Mouse (Mus musculus) ovary, postnatal 14 days (tissue): ENCODE results near the gene Cyld.
A peak's percentile ranks its signal among the peaks of the same experiment; 100 is the strongest.
"Not testable (repeated sequence)": the region's sequence is repeated elsewhere in the genome, so short reads cannot be mapped to it uniquely, and the experiment has no call there.

Experiments used
- DNase-seq: peaks from one replicate; pipeline ENCODE4 v3.0.0; 2022; ENCODE audit warnings: low spot score

The Cyld gene

DNA sequence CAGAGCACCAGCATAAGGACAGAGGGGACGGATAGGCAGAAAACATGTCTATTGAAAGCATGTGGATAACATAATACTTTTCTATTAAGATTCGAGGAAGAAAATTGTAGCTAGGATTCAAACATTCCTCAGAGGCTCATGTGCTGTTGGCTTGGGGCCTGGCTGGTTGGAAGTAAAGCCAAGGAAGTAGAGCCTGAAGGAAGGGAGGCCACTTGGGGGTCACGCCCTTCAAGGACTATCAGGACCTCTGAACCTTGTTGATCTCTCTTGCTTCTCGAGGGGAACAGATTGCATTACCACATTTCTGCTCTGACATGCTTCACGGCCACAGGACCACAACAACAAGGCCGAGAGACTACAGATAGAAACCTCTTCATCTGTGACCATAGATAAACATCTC, 7.7 kb upstream of the Cyld start:
- no peak for DNase-seq

DNA sequence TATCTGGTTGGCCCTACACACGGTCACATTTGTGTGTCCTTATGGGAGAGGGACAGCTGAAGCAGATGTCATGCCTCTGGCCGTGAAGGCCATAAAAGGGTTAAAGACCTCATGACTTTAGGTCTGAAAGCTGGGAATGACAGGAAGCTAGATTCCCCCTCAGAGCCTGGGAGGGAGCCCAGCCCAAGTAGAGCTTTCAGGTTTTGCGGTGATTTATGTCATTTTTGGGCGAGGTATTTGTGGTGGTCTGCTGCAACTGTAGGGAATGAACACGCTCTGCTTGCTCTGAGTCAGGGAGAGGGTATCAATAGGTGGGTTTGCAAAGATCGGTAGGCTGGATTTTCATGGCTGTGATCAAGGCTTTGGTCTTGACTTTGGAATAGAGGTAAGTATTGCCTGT, 6.9 kb upstream of the Cyld start:
- DNase-seq, result no peak

DNA sequence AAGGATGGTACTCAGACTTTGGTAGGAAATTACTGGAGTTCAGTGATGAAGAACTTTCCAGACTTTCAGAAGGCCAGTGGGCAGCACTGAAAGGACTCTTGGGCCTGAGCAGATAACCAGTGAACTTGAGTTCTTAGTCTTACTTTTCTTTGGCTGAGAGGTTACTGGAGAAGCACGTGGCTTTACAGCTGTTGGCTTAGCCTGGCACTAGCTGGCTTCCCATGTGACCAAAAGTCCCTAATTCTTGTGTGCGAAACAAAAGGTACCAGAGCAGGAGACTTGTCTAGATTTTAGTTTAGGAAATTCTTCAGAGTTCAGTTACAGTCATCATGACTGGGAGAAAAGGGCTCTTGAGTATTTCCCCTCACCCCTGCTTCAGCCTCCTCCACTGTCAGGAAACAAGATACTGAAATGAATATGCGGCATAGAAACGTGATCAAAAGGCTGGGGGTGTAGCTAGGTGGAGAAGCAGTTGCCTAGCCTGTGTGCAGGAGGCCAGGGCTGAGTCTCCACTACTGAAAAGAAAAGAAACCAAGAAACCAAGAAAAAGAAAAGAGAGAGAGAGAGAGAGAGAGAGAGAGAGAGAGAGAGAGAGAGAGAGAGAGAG, 5.4 kb upstream of the Cyld start:
- no peak for DNase-seq

DNA sequence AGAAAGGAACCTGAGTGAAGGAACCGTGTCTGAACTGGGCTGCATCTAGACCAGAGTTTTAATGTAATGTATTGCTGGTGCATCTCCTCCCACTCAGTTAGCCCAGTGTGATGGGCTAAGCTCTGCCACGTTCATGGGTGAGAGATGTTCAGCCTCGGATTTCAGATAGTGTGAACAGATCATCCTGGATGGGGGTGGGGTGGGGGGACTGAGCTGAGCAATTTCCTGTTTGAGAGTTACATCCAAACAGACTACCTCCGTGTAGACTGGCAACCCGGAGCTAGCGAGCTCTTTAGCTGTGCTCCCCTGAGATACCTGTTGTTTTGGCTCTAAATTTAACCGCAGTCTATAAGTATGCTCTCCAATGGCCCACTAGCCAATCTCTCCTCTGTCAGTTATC, 4.9 kb upstream of the Cyld start:
- no peak for DNase-seq

DNA sequence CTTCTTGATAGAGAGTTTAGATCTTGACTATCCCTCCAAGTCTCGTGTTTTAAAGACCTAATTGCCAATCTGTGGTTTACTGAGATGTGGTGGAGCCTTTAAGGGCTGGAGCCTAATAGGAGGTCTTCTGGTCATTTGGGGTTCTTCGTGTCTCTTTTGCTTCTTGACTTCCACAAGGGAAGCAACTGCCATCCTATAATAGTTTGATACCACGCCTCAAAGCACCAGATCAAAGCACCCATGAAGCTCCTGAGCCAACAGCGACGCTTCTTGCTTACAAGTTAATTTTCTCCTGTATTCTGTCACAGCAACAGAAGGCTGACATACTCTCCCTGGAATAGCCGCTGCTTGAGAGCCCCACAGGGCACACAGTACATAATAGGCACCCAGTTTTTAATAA, 4.0 kb upstream of the Cyld start:
- DNase-seq, result no peak

DNA sequence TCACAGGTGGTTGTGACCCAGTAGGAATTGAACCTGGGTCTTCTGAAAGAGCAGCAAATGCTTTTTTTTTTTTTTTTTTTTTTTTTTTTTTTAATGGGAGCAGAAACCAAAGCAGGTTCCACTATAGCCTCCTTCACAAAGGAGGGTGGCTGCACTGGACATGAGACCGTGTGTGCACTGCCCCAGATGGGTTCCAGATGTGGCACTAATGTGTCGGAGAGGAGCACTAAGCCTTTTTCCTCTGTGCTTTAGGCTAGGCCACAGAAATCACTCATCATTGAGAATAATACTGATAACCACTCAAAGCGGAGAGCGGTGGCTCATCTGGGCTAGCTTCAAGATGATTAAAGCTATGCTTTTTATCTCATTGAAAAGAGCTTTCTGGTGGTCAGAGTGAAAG, 3.5 kb upstream of the Cyld start:
- no peak for DNase-seq

DNA sequence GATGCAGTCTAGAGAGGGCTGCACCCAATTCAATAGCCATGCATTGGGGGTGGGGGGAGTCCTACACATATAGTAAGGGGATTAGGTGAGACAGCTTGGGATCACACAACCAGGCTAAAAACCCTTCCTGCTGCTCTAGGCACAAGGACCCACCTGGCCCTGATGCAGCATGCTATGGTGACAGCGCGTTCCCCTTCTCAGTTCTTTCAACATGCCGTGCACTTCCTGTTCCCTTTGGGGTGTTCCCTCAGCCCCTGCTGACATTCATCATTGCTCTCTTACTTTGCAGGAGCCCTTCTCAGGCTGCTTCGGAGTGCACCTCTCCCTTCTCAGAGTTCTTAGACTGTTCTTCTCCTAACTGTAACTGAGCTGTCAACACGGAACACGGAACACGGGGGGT, 2.5 kb upstream of the Cyld start:
- no peak for DNase-seq

DNA sequence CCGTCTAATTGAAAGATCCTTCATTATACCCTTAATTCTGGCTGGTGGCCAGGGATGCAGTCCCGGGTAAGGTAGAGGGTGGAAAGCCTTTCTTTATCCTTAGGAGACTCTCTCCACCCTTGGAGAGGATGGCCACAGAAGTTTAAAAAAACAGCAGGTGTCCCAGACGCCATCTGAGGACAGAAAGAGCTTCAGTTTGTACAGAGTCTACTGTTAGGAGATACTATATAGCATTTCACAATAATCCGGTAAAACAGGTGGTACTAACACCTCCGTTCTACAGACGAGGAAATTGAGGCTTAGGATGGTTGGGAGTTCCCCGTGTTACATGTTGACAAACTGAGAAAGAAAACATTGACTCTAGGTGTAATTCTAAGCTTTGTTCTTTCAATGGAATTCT, 600 bp upstream of the Cyld start:
- no peak for DNase-seq

DNA sequence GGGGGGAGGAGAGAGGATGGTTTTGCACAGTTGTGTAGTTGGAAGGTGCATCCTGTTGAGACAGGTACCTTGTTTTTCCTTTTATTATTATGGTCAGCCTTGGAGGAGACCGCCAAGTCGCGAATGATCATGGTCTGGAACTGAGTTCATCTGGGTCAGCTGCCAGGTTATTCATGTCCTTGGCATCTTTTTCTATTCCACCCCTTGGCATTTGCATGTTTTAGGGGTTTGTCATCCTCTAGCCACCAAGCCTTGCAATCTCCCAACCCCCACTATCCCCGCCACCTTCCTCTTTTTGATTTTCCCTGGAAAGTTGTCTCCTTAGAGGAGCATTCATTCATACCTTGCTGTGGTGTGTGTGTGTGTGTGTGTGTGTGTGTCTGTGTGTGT, 809 bp downstream of the Cyld start:
- DNase-seq, result no peak

DNA sequence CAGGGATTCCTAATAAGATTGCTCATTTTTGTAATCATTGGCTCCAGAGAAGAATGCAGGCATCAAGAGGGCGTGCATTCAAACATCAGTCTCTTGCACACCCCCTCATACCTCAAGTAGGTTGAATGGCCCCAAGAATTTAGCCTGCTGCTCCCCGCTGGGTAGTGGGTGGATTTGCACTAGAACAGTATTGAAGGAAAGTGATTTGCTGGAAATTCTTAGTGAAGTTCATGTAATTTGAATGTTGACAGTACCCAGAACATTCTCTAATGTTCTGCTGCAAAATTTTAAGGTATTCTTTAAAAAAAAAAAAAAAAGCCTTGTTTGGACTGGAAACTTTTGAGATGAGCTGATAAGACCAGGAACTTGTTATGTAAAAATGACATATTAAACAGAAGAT, 1.2 kb downstream of the Cyld start:
- DNase-seq, result no peak

DNA sequence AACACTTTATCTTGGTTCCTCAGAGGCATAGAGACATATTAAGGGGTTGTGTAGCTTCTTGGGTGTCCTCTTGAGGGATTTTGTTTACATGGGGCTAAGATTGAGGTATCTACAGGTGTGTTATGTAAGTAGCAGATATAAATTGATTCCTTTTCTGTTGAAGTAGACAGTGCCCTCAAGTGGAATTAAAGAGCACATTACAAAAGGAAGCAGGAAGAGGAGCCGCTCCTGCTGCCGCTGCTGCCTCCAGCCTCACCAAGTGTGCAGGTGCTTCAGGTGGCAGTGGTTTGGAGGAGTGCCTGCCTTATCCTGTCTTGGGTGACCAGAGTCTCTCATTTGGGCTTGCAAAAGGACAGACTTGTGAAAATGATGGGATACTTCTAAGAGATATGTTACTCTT, 4.8 kb downstream of the Cyld start:
- DNase-seq, result no peak

DNA sequence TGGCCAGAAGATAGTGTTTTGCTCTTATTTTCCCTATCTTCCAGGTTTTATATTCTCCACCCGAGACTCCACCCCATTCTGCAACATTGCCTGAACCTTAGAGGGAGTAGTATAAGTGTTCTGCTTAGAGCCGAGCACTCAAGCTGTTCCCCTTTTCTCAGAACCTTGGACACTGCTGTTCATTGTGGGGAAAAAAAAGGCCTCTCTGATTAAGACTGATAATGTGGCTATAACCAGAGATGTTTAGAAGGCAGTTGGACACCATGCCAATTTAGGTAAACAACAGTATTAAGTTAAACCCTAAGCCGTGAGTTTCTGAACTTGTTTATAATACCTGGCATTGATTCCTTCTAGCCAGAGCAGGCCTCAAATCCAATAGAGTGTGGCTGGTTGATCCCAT, 6.0 kb downstream of the Cyld start:
- no peak for DNase-seq

DNA sequence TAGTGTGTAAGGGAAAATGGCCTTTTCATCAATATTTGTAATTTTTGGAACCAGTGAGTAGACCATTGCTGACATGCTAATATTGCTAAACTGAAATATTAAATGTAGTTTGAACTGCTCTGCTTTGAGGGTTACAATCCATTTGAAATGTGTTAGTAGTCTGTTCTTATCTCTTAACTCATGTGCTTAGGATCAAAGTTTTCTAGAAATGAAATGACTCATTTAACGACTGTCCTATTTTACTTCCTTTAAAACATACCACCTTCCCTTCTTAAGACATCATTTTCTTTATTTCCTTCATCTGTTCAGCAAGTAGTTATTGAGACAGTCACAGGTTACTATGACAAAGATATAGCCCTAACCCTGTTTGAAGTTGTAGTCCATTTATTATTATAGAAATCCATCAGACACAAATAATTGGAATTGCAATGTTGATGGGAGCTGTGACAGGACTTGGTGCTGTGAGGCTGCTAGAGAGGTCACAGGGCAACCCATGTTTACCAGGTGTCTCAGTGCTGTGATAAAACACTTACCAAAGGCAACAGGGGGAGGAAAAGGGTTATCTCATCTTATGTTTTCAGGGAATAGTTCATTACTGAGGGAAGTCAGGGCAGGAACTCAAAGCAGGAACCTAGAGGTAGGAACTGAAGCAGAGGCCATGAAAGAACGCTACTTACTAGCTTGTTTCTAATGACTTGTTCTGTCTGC, 26.6 kb downstream of the Cyld start:
- DNase-seq, result no peak

DNA sequence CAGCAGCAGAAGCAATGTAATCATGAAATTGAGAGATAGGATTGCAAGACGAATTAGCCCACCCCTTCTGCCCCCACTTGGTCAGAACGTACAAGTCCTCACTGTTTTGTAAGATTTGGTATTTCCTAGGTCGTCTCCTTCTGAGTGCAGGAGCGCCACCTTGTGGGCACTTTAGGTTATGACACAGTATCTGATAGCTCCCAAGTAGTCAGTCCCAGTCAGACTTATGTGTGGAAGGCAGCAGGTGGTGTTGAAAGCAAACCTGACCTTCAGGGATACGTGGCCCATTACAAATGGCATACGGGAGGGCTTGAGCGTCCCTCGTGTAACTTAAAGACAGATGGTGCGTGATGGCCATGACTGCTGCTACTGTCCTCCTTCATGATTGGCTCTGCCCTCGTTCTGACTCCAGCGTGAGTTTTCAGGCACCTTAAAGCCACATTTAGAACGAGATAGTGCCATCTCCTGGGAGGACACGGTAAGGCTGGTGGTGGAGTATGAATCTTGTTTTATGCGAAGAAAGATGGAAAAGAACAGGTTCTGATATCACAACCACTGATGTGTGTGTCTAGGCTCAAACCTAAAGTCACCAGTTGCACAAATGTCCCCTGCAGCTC, 58.5 kb downstream of the Cyld start:
- peak; percentile 80 for DNase-seq

DNA sequence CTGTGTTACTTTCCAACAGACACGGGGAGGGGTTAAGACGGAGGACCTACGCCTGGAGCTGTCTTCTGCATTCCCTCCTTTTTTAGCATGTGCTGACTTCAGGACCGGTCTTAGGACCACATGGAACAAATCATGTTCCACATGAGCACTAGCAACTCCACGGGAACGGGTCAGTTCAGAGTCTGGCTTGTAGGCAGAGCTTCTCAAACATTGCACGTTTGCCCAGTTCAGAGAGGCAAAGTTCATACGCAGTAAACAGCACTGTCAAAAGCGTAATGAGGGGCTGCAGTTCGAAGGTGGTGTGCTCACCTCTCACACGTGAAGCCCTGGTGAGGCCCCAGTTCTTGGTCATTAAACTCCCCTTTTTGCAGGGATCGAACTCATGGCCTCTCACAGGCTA, 65.2 kb downstream of the Cyld start:
- no peak for DNase-seq

DNA sequence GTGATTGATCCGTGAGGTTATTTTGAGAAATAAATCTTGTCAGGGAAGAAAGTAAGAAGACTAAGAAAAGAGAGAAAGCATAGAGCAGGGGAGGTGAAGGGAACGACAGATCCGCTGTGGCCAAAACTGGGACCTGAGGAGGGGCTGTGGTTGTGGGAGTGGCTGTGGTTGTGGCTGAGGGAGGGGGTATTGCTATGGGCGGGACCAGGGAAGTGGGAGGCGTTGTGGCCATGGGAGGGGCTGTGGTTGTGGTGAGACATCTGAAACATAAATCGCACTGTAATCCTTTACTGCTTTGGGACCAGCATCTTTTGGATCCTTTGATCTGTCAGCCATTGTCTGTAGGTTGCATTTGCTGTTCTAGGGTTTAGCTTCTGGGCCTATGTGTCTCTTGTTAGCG, 74.4 kb downstream of the Cyld start:
- no peak for DNase-seq

DNA sequence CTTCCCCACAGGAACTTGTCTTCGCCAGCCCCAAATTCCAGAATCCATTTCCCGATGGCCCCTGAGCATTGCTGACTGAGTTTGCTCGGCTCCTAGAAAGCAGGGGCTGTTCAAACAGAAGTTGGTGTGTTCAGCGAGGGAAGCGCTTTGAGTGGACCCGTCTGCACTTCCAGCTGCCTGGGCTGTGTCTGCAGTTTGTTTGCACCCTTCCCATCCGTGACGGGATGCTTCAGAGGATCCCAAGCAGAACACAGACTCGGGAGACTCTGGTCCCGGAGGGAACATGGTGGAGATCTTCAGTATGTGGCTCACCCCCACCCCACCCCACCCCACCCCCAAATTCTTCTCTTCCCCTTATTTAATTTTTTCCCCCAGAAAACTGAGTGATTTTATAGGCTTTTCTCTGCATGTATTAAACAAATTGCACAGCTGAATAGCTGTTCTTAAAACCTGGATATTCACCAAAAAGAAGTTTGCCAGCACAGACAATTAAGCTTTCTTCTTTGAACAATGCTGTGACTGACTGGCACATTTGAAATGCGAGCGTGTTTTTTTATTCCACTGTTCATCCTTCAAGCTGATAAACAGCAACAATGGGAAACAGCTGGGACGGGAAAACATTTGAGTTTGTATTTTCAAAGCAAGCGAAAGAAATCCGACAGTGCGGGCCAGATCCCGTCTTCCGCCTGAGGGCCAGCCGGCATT, 77.9 kb downstream of the Cyld start:
- no peak for DNase-seq

DNA sequence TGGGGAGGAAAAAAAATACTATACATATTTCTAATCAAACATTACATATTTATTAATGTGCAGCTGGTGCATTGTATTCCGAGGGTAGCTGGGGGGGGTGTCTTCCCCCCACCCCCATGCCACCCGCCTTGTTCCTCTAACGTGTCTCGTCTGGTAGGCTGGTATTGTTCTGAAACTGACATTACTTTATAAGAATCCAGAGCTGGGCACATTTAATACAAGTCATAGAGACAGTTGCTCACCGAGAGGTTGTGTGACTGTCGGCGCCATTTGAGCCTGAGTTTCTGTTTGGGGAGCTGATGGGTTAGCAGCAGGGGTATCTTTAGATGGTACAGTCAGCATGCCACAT, 78.4 kb downstream of the Cyld start:
- DNase-seq, result no peak

DNA sequence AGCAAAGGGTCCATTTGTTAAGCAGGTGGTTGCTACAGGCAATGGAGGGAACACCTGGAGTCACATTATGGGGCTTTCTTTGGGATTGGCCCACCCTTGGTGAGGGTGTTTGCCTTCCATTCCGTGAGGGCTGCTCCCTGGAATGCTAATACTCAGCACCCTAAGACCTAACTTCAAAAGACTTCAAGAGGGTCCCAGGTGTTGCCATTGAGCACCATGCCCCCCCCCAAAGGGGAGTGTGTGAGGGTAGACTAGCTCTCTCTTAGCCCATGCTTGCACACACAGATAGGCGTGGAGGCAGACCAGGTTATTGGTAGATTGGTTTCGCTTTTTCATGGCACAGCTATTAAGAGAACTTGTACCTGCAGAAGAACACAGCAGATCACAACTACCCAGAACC, 83.3 kb downstream of the Cyld start:
- no peak for DNase-seq

DNA sequence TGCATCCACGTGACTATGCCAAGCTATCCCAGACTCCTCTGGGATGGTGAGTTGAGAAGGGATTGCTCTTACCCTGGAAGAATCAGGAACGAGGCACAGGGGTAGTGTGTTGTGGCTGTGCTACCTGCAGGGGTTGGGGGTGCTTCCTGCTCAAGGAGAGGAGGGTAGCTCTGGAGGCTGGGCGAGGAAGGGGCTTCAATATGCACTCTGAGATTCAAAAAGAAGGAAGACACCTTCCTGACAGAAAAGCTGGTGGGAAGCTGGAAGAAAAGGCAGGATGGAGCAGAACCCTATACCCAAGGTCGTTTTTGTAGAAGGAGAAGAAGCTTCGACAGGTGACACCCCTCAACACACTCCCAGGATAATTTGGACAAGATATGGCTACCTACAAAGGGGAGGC, 84.5 kb downstream of the Cyld start:
- DNase-seq, result no peak

DNA sequence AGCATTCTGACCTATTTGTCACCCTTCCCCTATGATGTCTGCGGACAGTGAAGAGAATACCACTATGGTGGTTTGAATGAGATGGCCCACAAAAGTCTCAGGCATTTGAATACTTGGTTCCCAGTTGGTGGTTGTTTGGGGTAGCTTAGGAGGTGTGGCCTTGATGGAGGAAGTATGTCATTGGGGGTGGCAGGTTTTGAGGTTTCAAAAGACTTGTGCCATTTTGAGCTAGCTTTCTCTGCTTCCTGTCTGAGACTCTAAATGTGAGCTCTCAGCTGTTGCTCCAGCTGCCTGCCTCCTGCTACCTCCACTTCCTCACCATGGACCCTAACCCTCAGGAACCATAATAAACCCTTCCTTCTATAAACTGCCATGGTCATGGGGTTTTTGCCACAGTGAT, 86.9 kb downstream of the Cyld start:
- DNase-seq, result no peak

DNA sequence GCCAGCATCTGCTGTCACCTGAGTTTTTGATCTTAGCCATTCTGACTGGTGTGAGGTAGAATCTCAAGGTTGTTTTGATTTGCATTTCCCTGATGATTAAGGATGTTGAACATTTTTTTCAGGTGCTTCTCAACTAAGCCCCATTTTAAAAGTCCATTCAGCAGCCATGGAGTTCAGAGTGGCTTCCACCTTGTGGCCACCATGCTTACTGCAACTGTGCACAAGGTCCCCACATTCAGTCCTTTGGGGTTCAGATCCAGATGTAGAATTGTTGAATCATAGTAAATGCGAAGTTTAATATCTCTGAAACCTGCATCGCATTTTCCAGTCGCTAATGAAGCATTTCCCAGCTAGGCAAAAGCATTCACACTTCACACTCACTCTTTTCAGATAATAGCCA, 91.5 kb downstream of the Cyld start:
- DNase-seq, result not testable (repeated sequence)

DNA sequence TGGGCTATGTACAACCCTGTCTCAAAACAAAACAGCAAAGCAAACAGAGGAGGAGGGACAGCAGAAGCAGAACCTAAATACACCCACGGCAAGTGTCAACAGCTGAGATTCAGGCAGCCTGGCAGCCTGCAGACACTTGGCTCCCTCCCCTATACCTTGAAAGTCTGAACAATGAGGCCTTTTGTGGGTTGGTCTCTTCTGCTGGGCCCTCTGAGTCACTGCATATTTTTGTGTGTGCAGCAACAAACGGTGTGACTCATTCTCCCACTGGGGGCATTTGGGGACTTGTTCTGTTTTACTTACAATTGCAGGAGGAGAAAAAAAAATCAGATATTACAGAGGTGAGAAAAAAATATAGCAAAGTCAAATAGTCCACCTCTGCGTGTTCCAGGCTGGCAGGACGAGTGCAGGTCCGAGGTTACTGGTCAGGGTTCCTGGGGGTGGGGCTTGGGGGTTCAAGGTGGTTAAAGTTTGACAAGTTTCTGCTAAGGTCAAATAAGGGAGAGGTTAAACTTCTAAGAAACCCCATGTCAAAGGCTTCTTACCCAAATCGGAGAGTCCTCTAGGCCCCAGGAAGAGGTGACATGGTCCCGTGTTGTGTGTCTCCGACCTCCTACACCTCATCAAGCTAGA, 96.0 kb downstream of the Cyld start:
- no peak for DNase-seq
